Mouse (Mus musculus) liver, embryonic 14.5 days (tissue): ENCODE measurements around the gene Hbp1. TPM values are rescaled to one million over a fixed set of nuclear protein-coding genes. Genes with fewer than 3 reads are reported as not detected.

ENCODE experiments used
- ATAC-seq: fragments of 200-750 bp; cut with Nextera tagmentation; 2 replicates; pipeline ENCODE4 v1.8.0; 2017; ENCODE audit warnings: moderate number of reproducible peaks, mild to moderate bottlenecking, moderate library complexity; ENCODE audit not compliant: insufficient read depth
- DNase-seq, 3 experiments: peaks; one replicate each; pipeline ENCODE4 v3.0.0-alpha.2; 2012 to 2013; ENCODE audit warnings: low read depth in 3 of 3, low spot score in 3 of 3
- H3K27ac ChIP-seq: fragments of 300-500 bp; sonication (generic); 2 replicates; pipeline ENCODE4 v1.5.1; 2014; ENCODE audit warnings: moderate library complexity, mild to moderate bottlenecking, control low read depth, inconsistent platforms
- H3K27me3 ChIP-seq: fragments of 300-500 bp; sonication (generic); 2 replicates; pipeline ENCODE4 v1.6.1; 2014; ENCODE audit warnings: mild to moderate bottlenecking, low read length, moderate library complexity; ENCODE audit not compliant: control insufficient read depth, insufficient read depth
- H3K36me3 ChIP-seq: fragments of 300-500 bp; sonication (generic); replicated peaks from 2 replicates; pipeline ENCODE4 v1.6.1; 2014; ENCODE audit warnings: low read depth; ENCODE audit not compliant: control insufficient read depth, insufficient read depth
- H3K4me1 ChIP-seq, 2 experiments: fragments of 200-500 bp in 1 of 2; fragments of 300-500 bp in 1 of 2; sonication (generic) in 1 of 2; replicated peaks; 2 replicates each; pipeline ENCODE4 v1.6.1; 2012 to 2014; ENCODE audit warnings: antibody characterized with exemption in 1 of 2, inconsistent platforms in 1 of 2, low read length in 1 of 2; ENCODE audit not compliant: control insufficient read depth in 2 of 2, insufficient read depth in 2 of 2
- H3K4me2 ChIP-seq: fragments of 300-500 bp; sonication (generic); 2 replicates; pipeline ENCODE4 v1.6.1; 2014; ENCODE audit warnings: low read depth, mild to moderate bottlenecking, control low read depth, moderate library complexity
- H3K4me3 ChIP-seq, 2 experiments: fragments of 200-500 bp in 1 of 2; fragments of 300-500 bp in 1 of 2; sonication (generic) in 1 of 2; 2 replicates each; pipeline ENCODE4 v1.5.1; 2012 to 2014; ENCODE audit warnings: low read depth in 2 of 2, low read length in 2 of 2, mild to moderate bottlenecking in 2 of 2, control low read depth in 1 of 2, inconsistent platforms in 1 of 2, moderate library complexity in 1 of 2; ENCODE audit not compliant: insufficient read depth in 1 of 2
- H3K9ac ChIP-seq: fragments of 300-500 bp; sonication (generic); replicated peaks from 2 replicates; pipeline ENCODE4 v1.6.1; 2014; ENCODE audit warnings: mild to moderate bottlenecking, control low read depth, moderate library complexity
- H3K9me3 ChIP-seq: fragments of 300-500 bp; sonication (generic); 2 replicates; pipeline ENCODE4 v1.6.1; 2016; ENCODE audit warnings: low read length, mixed read lengths; ENCODE audit not compliant: control insufficient read depth
- CTCF ChIP-seq: IDR thresholded peaks from 2 replicates; pipeline ENCODE4 v1.5.1; 2016; ENCODE audit warnings: antibody characterized with exemption, low read depth, control low read depth
- EP300 ChIP-seq: IDR thresholded peaks from 2 replicates; pipeline ENCODE4 v1.6.1; 2016; ENCODE audit warnings: antibody characterized with exemption, low read depth
- WGBS: fragments of 180-500 bp; shearing (Covaris S2); extraction: QIAGEN DNeasy Blood & Tissue Kit; methylation state at CpG from one replicate; pipeline ENCODE4 v1.1.7; 2014; ENCODE audit not compliant: insufficient replicate concordance; 5-methylcytosine and 5-hydroxymethylcytosine counted together
- polyA plus RNA-seq, 2 experiments: library from polyadenylated mRNA; depleted of rRNA in 1 of 2; stranded (reverse) in 1 of 2; unstranded in 1 of 2; fragments of >200 nt; fragmentation: Nextera tagmentation in 1 of 2; extraction: Ambion mirVana in 1 of 2; gene quantifications; 2 replicates each; pipeline versions ENCODE4 v1.2.1 to v1.2.3; 2012 to 2014

Gene Hbp1
- polyA plus RNA-seq (2012; rRNA removed) (19.2 and 27.0 TPM in 2 replicates), polyA plus RNA-seq (2014; fragmentation: Nextera tagmentation; extraction: Ambion mirVana) (32.8 and 36.3 TPM in 2 replicates)

DNA sequence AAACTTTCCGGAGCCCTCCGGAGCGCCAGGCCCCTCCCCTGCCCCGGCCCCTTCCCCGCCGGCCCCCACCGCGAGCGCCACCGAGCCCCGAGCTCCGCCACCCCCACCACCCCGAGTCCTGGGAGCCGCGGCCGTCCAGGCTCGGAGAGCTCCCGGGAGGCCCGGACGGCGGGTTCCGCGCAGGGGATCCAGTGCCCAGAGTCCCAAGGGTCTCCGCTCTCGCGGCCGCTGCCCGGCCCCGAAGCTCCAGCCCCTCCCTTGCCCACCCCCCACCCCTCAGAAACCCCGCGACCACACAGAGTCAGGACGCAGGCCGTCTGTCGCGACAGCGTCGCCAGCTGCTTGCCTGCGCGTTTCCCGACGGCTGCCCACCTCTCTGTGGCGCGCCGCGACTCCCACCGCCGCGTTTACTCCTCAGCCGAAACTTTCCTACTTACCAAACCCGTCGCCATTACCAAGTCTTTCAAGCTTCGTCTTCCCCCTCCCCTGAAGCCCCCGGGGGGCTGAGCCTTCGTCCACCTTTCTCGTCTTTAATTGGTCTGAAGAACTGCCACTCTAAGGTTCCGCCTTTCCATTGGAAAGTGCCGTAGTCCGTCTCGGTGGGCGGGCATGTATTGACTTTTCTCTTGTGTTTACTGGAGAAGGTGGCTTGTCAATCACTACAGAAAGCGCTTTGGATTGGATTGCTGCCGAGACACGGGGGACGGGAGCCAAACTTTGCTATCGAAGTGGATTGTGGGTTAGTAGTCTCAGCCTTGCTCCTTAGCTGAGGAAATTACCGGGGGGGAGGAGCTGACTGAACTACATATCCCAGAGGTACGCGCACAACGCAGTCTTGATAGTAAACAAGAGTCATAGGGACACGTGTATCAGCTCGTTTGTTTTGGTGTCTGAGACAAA is at the start of gene Hbp1:
Hbp1 (minus strand) TSS at position 777 of the 900 bp plus-strand sequence.
- peak within 1 kb of the TSS; percentile 84 for H3K9ac ChIP-seq
- peak within 1 kb of the TSS; percentile 89 for H3K4me2 ChIP-seq
- peak within 1 kb of the TSS; percentile 73 to 79 for H3K4me3 ChIP-seq
- no peaks in the 10 kb centered on the region for H3K27me3 ChIP-seq
- H3K27ac ChIP-seq: peak within 1 kb of the TSS; percentile 92
- TF ChIP-seq EP300 (peak; percentile 30), CTCF (no peak)
- H3K9me3 ChIP-seq: no peaks in the 10 kb centered on the region
- WGBS: under 1% methylated on average over 60 of the region's 71 CpGs
- no peaks in the 10 kb centered on the region for H3K36me3 ChIP-seq
- ATAC-seq: peak; percentile 91
- H3K4me1 ChIP-seq: peaks cover 10% of the 10 kb centered on the region in 2 experiments
- DNase-seq: peak; percentile 100

DNA sequence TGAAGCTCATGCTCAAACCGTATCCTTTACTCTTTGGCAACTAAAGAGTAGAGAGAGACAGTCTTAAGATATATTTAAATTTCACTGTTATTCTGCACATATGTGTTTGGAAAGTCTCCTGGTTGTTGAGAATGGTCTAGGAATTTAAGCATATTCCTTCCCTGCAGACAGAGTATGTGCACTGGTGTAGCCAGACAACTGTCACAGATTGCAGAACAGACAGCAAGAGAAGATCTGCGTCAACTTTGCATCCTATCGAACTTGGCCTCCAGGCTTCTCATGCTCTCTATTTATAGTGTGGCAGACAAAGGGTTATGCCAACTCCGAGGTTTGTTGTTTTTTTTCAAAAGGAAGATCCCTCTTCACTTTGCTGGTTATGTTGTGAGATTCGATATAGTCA is 48.4 kb upstream of the Hbp1 start:
- Histone ChIP-seq H3K27me3 (no peaks in the 10 kb centered on the region), H3K4me1 (peaks cover 26 to 42% of the 10 kb centered on the region in 2 experiments), H3K4me3 (no peak overlapping the region), H3K36me3 (peaks cover 10% of the 10 kb centered on the region), H3K4me2 (no peak overlapping the region), H3K9me3 (no peaks in the 10 kb centered on the region), H3K27ac (peak overlapping the region; percentile 19; the same call in 1 of the 2 replicates), H3K9ac (no peak overlapping the region)
- TF ChIP-seq CTCF (no peak), EP300 (no peak)
- 58% methylated on average over 5 of the region's 5 CpGs for WGBS
- ATAC-seq (no peak), DNase-seq (no peak)

DNA sequence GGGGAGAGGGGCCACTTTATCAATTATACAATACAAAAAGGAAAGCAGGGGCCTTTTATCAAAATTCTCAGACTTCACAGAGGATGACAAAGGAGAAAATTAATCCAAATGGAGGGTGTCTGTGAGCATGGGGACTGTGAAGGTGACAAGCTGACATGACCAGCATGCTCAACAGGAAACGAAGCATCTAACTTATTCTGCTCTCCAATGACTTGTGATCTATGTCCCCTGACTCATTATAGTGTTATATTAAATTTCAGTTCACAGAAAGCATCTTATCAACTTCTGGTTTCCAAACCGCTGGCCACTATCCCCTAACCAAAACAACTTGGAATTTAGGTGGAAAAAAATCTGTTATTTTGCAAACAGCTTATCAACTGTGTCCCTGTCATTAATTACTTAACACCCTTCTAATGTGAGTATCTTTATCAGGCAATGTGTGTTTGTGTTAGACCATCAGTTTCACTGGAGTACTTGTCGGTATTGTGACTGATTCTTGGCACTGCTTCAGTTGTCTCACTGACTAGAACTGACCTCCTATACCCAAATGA is 47.1 kb upstream of the Hbp1 start:
- Histone ChIP-seq H3K36me3 (peaks cover 23% of the 10 kb centered on the region), H3K27ac (peak overlapping the region; percentile 87), H3K9me3 (no peaks in the 10 kb centered on the region), H3K4me2 (peak overlapping the region; percentile 54), H3K4me1 (peaks cover 26 to 42% of the 10 kb centered on the region in 2 experiments), H3K9ac (0 out of 2 replicates have a peak overlapping the region, but pooled peaks have one; percentile 23), H3K4me3 (no peak overlapping the region), H3K27me3 (no peaks in the 10 kb centered on the region)
- peak; percentile 32; the same call in 1 of the 2 replicates for ATAC-seq
- 25% methylated on average over 3 of the region's 3 CpGs for WGBS
- TF ChIP-seq CTCF: no peak
- TF ChIP-seq EP300: no peak
- no peak for DNase-seq

DNA sequence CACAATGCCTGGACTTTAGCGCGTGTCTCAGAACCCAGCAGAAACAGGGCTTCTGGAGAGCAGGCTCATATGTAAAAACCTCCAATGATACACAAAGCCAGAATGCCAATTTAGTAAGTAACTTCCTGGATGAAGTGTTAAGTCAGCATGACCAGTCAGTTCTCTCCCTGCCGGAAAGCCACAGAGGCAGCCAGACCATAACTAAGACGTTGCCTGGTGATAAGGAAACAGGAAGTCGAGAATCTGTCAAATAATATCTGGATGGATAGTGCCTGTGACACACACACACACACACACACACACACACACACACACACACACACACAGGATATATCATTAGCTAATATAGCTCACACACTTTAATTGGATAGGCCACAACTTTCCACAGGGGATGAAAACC is 46.5 kb upstream of the Hbp1 start:
- H3K27me3 ChIP-seq: no peaks in the 10 kb centered on the region
- H3K27ac ChIP-seq: peak overlapping the region; percentile 87
- ATAC-seq: peak; percentile 86
- DNase-seq: peak; percentile 70 to 80 (median 73)
- TF ChIP-seq CTCF (no peak), EP300 (0 out of 2 replicates have a peak, but pooled peaks have one; percentile 35)
- H3K36me3 ChIP-seq: peaks cover 28% of the 10 kb centered on the region
- 5% methylated on average over 5 of the region's 5 CpGs for WGBS
- H3K4me3 ChIP-seq: no peak overlapping the region
- peak overlapping the region; percentile 53 for H3K9ac ChIP-seq
- peak overlapping the region; percentile 54 for H3K4me2 ChIP-seq
- peaks cover 26 to 39% of the 10 kb centered on the region in 2 experiments for H3K4me1 ChIP-seq
- no peaks in the 10 kb centered on the region for H3K9me3 ChIP-seq

DNA sequence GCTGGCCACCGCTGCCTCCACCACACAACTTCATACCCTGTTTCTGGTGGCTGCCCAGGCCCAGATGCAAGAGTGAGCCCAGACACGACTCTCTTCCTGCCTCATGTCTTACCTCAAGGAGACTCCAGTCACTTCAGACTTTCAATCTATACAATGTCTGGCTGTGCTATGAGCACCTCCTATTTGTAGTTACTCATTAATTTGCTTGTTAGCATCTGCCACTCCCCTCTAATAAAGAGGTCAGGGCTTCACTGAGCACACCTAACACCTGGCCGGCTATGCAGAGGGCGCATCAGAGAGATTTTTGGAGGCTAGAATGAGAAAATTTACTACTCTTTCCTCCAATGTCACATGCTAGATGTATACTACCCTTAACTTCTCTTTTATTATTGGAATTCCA is 40.2 kb upstream of the Hbp1 start:
- H3K4me2 ChIP-seq: no peak overlapping the region
- peaks cover 4 to 10% of the 10 kb centered on the region in 2 experiments; a peak in 3 of 4 replicates for H3K4me1 ChIP-seq
- no peaks in the 10 kb centered on the region for H3K9me3 ChIP-seq
- no peak overlapping the region for H3K27ac ChIP-seq
- TF ChIP-seq EP300 (no peak), CTCF (no peak)
- H3K4me3 ChIP-seq: no peak overlapping the region
- no peaks in the 10 kb centered on the region for H3K27me3 ChIP-seq
- ATAC-seq: no peak
- WGBS: 85% methylated on average over 4 of the region's 4 CpGs
- peaks cover 43% of the 10 kb centered on the region for H3K36me3 ChIP-seq
- no peak for DNase-seq
- no peak overlapping the region for H3K9ac ChIP-seq
